Mouse (Mus musculus) CH12.LX (cell line): ENCODE measurements around the gene Ppfibp2. TPM values are rescaled to one million over a fixed set of nuclear protein-coding genes. Genes with fewer than 3 reads are reported as not detected.
A peak's percentile ranks its signal among the peaks of the same experiment; 100 is the strongest.

Source experiments
- DNase-seq: peaks from one replicate; pipeline ENCODE4 v3.0.0-alpha.2; 2013; ENCODE audit errors: extremely low read depth
- H3K27ac ChIP-seq: 2 replicates; pipeline ENCODE4 v1.5.1; 2012; ENCODE audit warnings: low read depth, mild to moderate bottlenecking, control low read depth, moderate library complexity; ENCODE audit not compliant: insufficient read depth
- H3K27me3 ChIP-seq: replicated peaks from 2 replicates; pipeline ENCODE3; 2012; ENCODE audit warnings: inconsistent platforms
- H3K36me3 ChIP-seq, 2 experiments: replicated peaks in 1 of 2; 2 replicates each; pipeline versions ENCODE3 to v1.6.1; 2012; ENCODE audit warnings: inconsistent platforms in 1 of 2, low read length in 1 of 2, mild to moderate bottlenecking in 1 of 2, mixed read lengths in 1 of 2, moderate library complexity in 1 of 2; ENCODE audit not compliant: control insufficient read depth in 1 of 2, insufficient read depth in 1 of 2
- H3K4me1 ChIP-seq, 2 experiments: 2 replicates each; pipeline ENCODE4 v1.6.1; 2012; ENCODE audit warnings: inconsistent platforms in 1 of 2, moderate library complexity in 1 of 2; ENCODE audit not compliant: insufficient read depth in 2 of 2, control insufficient read depth in 1 of 2
- H3K4me2 ChIP-seq: 2 replicates; pipeline ENCODE4 v1.6.1; 2012; ENCODE audit warnings: low read depth, mild to moderate bottlenecking, control low read depth; ENCODE audit not compliant: poor library complexity, insufficient read depth, severe bottlenecking
- H3K4me3 ChIP-seq, 3 experiments: fragments of 150-350 bp in 1 of 3; sonication (generic) in 1 of 3; replicated peaks in 1 of 3; 2 replicates each; pipeline versions ENCODE3 to v1.5.1; 2011 to 2012; ENCODE audit warnings: low read depth in 2 of 3, low read length in 2 of 3, mild to moderate bottlenecking in 2 of 3, moderate library complexity in 2 of 3, control low read depth in 1 of 3, improper control_type of control experiment in 1 of 3, inconsistent platforms in 1 of 3, mixed read lengths in 1 of 3; ENCODE audit not compliant: poor library complexity in 1 of 3
- H3K79me2 ChIP-seq: replicated peaks from 2 replicates; pipeline ENCODE4 v1.6.1; 2012; ENCODE audit warnings: mild to moderate bottlenecking, moderate library complexity; ENCODE audit not compliant: control insufficient read depth, poor library complexity, insufficient read depth, severe bottlenecking; ENCODE audit errors: extremely low read depth
- H3K9ac ChIP-seq: 2 replicates; pipeline ENCODE4 v1.6.1; 2012; ENCODE audit warnings: low read depth, mild to moderate bottlenecking, control low read depth, moderate library complexity; ENCODE audit not compliant: insufficient read depth
- H3K9me3 ChIP-seq: replicated peaks from 2 replicates; pipeline ENCODE3; 2012; ENCODE audit warnings: low read length, inconsistent platforms, mixed read lengths
- BHLHE40 ChIP-seq: IDR thresholded peaks from 2 replicates; pipeline ENCODE4 v1.6.1; 2011; ENCODE audit warnings: mild to moderate bottlenecking, low read depth, low read length, improper control_type of control experiment
- CHD1 ChIP-seq: IDR thresholded peaks from 2 replicates; pipeline ENCODE4 v1.6.1; 2012; ENCODE audit warnings: low read depth, low read length, improper control_type of control experiment, inconsistent platforms
- CTCF ChIP-seq, 2 experiments: IDR thresholded peaks in 1 of 2; conservative IDR thresholded peaks in 1 of 2; 2 replicates each; pipeline ENCODE4 v1.5.1; 2011 to 2012; ENCODE audit warnings: low read depth in 2 of 2, low read length in 2 of 2, improper control_type of control experiment in 1 of 2, inconsistent platforms in 1 of 2, mild to moderate bottlenecking in 1 of 2, moderate library complexity in 1 of 2
- E2F4 ChIP-seq: IDR thresholded peaks from 2 replicates; pipeline ENCODE4 v1.6.1; 2011; ENCODE audit warnings: low read depth, low read length, improper control_type of control experiment; ENCODE audit not compliant: insufficient replicate concordance
- ELF1 ChIP-seq: IDR thresholded peaks from 2 replicates; pipeline ENCODE4 v1.6.1; 2014; ENCODE audit warnings: low read depth, mild to moderate bottlenecking, inconsistent platforms, low read length, improper control_type of control experiment
- EP300 ChIP-seq: IDR thresholded peaks from 2 replicates; pipeline ENCODE4 v1.6.1; 2011; ENCODE audit warnings: low read length, improper control_type of control experiment
- ETS1 ChIP-seq: conservative IDR thresholded peaks from 2 replicates; pipeline ENCODE4 v1.6.1; 2012; ENCODE audit warnings: low read depth, mild to moderate bottlenecking, inconsistent platforms, low read length, improper control_type of control experiment, moderate library complexity
- GABPA ChIP-seq: IDR thresholded peaks from 2 replicates; pipeline ENCODE4 v1.6.1; 2012; ENCODE audit warnings: low read depth, low read length, improper control_type of control experiment, inconsistent platforms; ENCODE audit not compliant: insufficient replicate concordance
- HCFC1 ChIP-seq: IDR thresholded peaks from 2 replicates; pipeline ENCODE4 v1.6.1; 2012; ENCODE audit warnings: low read depth, mild to moderate bottlenecking, inconsistent platforms, low read length, improper control_type of control experiment
- IRF4 ChIP-seq: IDR thresholded peaks from 2 replicates; pipeline ENCODE4 v1.6.1; 2014; ENCODE audit warnings: low read depth, mild to moderate bottlenecking, inconsistent platforms, low read length, improper control_type of control experiment
- JUN ChIP-seq: IDR thresholded peaks from 2 replicates; pipeline ENCODE4 v1.6.1; 2011; ENCODE audit warnings: low read depth, mild to moderate bottlenecking, low read length, improper control_type of control experiment, moderate library complexity; ENCODE audit not compliant: insufficient read depth
- JUND ChIP-seq: conservative IDR thresholded peaks from 2 replicates; pipeline ENCODE4 v1.6.1; 2011; ENCODE audit warnings: low read depth, low read length, improper control_type of control experiment
- MAFK ChIP-seq: IDR thresholded peaks from 2 replicates; pipeline ENCODE4 v1.6.1; 2011; ENCODE audit warnings: low read length, improper control_type of control experiment; ENCODE audit not compliant: insufficient replicate concordance
- MAX ChIP-seq: IDR thresholded peaks from 2 replicates; pipeline ENCODE4 v1.6.1; 2011; ENCODE audit warnings: low read length, improper control_type of control experiment
- MXI1 ChIP-seq: IDR thresholded peaks from 2 replicates; pipeline ENCODE4 v1.6.1; 2011; ENCODE audit warnings: mild to moderate bottlenecking, low read depth, low read length, improper control_type of control experiment
- MYC ChIP-seq: IDR thresholded peaks from 2 replicates; pipeline ENCODE4 v1.6.1; 2011; ENCODE audit warnings: low read depth, mild to moderate bottlenecking, improper control_type of control experiment, low read length
- NRF1 ChIP-seq: IDR thresholded peaks from 2 replicates; pipeline ENCODE4 v1.6.1; 2014; ENCODE audit warnings: low read depth, mild to moderate bottlenecking, inconsistent platforms, low read length, improper control_type of control experiment, moderate library complexity
- PAX5 ChIP-seq: IDR thresholded peaks from 2 replicates; pipeline ENCODE4 v1.6.1; 2012; ENCODE audit warnings: low read length, inconsistent platforms, mixed read lengths
- POLR2A ChIP-seq: IDR thresholded peaks from 2 replicates; pipeline ENCODE4 v1.6.1; 2011; ENCODE audit warnings: low read depth, mild to moderate bottlenecking, improper control_type of control experiment, low read length
- POLR2AphosphoS2 ChIP-seq: IDR thresholded peaks from 2 replicates; pipeline ENCODE4 v1.6.1; 2011; ENCODE audit warnings: low read depth, low read length, improper control_type of control experiment
- RAD21 ChIP-seq: IDR thresholded peaks from 2 replicates; pipeline ENCODE4 v1.6.1; 2011; ENCODE audit warnings: low read depth, mild to moderate bottlenecking, low read length, improper control_type of control experiment, moderate library complexity
- RCOR1 ChIP-seq: conservative IDR thresholded peaks from 2 replicates; pipeline ENCODE4 v1.6.1; 2012; ENCODE audit warnings: low read depth, mild to moderate bottlenecking, inconsistent platforms, low read length, improper control_type of control experiment
- SIN3A ChIP-seq: IDR thresholded peaks from 2 replicates; pipeline ENCODE4 v1.6.1; 2012; ENCODE audit warnings: low read length, improper control_type of control experiment, inconsistent platforms
- TBP ChIP-seq: conservative IDR thresholded peaks from 2 replicates; pipeline ENCODE4 v1.6.1; 2011; ENCODE audit warnings: low read depth, low read length, improper control_type of control experiment
- UBTF ChIP-seq: IDR thresholded peaks from 2 replicates; pipeline ENCODE4 v1.6.1; 2012; ENCODE audit warnings: low read depth, mild to moderate bottlenecking, inconsistent platforms, low read length, improper control_type of control experiment, moderate library complexity
- USF1 ChIP-seq: IDR thresholded peaks from 2 replicates; pipeline ENCODE4 v1.6.1; 2014; ENCODE audit warnings: low read depth, mild to moderate bottlenecking, inconsistent platforms, low read length, improper control_type of control experiment
- ZC3H11A ChIP-seq: IDR thresholded peaks from 2 replicates; pipeline ENCODE4 v1.6.1; 2012; ENCODE audit warnings: low read depth, mild to moderate bottlenecking, inconsistent platforms, low read length, improper control_type of control experiment
- ZMIZ1 ChIP-seq: IDR thresholded peaks from 2 replicates; pipeline ENCODE4 v1.6.1; 2012; ENCODE audit warnings: low read depth, mild to moderate bottlenecking, inconsistent platforms, low read length, improper control_type of control experiment
- dilution Hi-C: fragments of 300-500 bp; cut with MboI; formaldehyde crosslinking; loops from 2 replicates; pipeline ENCODE4 v1.14.3; 2020; ENCODE audit warnings: low sequenced_read_pairs; ENCODE audit not compliant: extremely low pct_unique_long_range_greater_than_20kb, extremely low pct_ligation_motif_present
- in situ Hi-C: fragments of 300-500 bp; cut with MboI; formaldehyde crosslinking; loops from 3 replicates; pipeline ENCODE4 v1.14.3; 2019; ENCODE audit warnings: low sequenced_read_pairs, low pct_ligation_motif_present, low pct_unique_long_range_greater_than_20kb, mixed read lengths
- polyA plus RNA-seq: library from polyadenylated mRNA; unstranded; fragments of >175 nt; gene quantifications from 2 replicates; pipeline ENCODE4 v1.2.1, GENCODE M21; 2012; ENCODE audit warnings: low read depth; ENCODE audit not compliant: insufficient read length
- total RNA-seq, 2 experiments: library from RNA; depleted of rRNA; stranded (reverse); fragments of 300-350 nt in 1 of 2; fragments of >200 nt in 1 of 2; gene quantifications; 2 replicates each; pipeline ENCODE4 v1.2.3; 2012 to 2014

Gene Ppfibp2
- total and polyA plus RNA-seq, 3 experiments, result 30.2 to 40.3 (median 40.2) TPM

DNA sequence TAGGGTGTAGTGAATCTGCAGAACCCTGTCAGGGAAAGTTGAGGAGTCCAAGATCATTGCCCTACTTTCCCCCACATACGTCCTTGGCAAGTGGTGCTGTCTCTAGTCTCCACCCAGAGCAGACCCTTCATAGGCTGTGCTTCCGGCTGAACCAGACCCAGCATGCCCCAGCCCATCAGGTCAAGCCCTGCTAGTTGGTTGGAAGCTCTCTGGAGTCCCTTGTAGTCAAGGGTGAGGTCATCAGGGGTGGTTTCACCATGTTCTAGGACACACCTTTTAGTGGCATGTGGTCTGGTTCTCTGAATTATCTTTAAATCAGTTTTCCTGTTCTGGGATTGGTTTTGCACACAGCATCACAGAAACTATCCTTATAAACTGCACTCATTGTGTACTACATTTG is 86.3 kb downstream of the Ppfibp2 start:
- TF ChIP-seq USF1 (no peak), MAFK (no peak), E2F4 (no peak), BHLHE40 (no peak), JUND (no peak), MYC (no peak), POLR2A (no peak), MAX (no peak)
- TF ChIP-seq, all 38 proteins: peak for 0
- H3K4me3 ChIP-seq, result no peak overlapping the region
- DNase-seq, result no peak
- in situ Hi-C loops (no loop called here), dilution Hi-C loops (no loop called here)
- H3K27me3 ChIP-seq, result no peaks in the 10 kb centered on the region
- peaks cover 3 to 62% of the 10 kb centered on the region in 2 experiments; a peak in 3 of 4 replicates for H3K4me1 ChIP-seq
- no peaks in the 10 kb centered on the region; the same call in 1 of the 2 replicates for H3K79me2 ChIP-seq
- H3K27ac ChIP-seq, result no peak overlapping the region
- no peak overlapping the region for H3K4me2 ChIP-seq
- H3K9me3 ChIP-seq, result no peaks in the 10 kb centered on the region
- no peak overlapping the region for H3K9ac ChIP-seq
- H3K36me3 ChIP-seq, result peaks cover 31 to 84% of the 10 kb centered on the region in 2 experiments

DNA sequence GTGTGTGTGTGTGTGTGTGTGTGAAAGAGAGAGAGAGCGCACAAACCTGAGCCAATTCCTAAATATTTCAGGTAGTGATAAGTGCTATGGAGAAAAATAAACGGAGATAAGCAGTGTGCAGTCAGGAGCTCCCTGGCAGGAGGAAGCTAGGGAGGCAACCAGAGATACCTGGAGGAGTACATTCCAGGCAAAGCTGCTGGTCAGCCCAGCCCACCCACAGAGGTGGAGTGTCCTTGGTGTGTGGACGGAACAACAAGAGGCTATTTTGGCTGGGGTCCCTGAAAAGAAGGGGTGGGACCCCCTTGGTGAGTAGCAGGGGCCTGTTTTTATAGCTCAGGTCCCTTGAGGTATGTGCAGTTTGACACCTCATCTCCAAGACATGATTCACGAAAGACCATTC is 88.2 kb downstream of the Ppfibp2 start:
- H3K27ac ChIP-seq, result no peak overlapping the region

DNA sequence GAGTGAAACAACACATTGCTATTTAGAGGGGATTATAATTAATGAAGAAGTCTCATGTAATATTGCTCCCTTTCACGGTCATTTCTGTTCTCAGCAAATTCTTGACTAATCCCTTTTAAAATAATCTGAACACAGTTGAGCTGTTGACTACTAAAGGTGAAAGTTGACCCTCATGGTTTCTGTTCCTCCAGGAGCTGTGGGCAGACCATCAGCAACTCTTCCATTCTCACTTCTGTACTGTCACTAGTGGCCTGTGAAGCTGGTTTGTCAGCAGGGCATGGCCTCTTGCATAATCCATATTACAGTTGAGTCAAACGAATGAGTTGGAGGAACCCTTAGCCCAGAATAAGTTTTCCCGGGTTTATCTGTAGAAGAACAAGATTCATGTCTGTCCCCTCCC is 88.6 kb downstream of the Ppfibp2 start:
- in situ Hi-C loops, result no loop called here
- Histone ChIP-seq H3K4me2 (no peak overlapping the region), H3K4me3 (no peak overlapping the region), H3K4me1 (peaks cover 3 to 60% of the 10 kb centered on the region in 2 experiments; a peak in 3 of 4 replicates), H3K36me3 (peaks cover 38 to 84% of the 10 kb centered on the region in 2 experiments), H3K27me3 (no peaks in the 10 kb centered on the region), H3K27ac (no peak overlapping the region), H3K9ac (no peak overlapping the region), H3K79me2 (no peaks in the 10 kb centered on the region), H3K9me3 (no peaks in the 10 kb centered on the region)
- DNase-seq, result peak; percentile 56
- dilution Hi-C loops, result no loop called here
- TF ChIP-seq ETS1, result peak; percentile 58
- TF ChIP-seq EP300, result peak; percentile 89
- no peak for TF ChIP-seq POLR2A
- TF ChIP-seq GABPA, result no peak
- TF ChIP-seq RAD21, result no peak
- no peak for TF ChIP-seq MAX
- TF ChIP-seq NRF1, result no peak
- TF ChIP-seq JUN, result no peak
- TF ChIP-seq IRF4, result peak; percentile 90
- TF ChIP-seq ELF1, result no peak
- no peak; the same call in 1 of the 2 replicates for TF ChIP-seq JUND
- no peak for TF ChIP-seq CTCF (conservative IDR thresholded peaks at IDR 0.05 in 1 of 2, IDR thresholded peaks at IDR 0.05 in 1 of 2; ENCODE audit: low read depth in 2 of 2, low read length in 2 of 2)
- TF ChIP-seq MXI1, result 0 out of 2 replicates have a peak, but pooled peaks have one; percentile 24
- no peak for TF ChIP-seq POLR2AphosphoS2
- TF ChIP-seq UBTF, result no peak
- TF ChIP-seq TBP, result no peak
- TF ChIP-seq PAX5, result no peak
- TF ChIP-seq MAFK, result peak; percentile 68
- no peak for TF ChIP-seq ZC3H11A
- no peak for TF ChIP-seq CHD1

More for the DNA sequence above, 88.2 kb downstream of the Ppfibp2 start:
- H3K4me2 ChIP-seq, result no peak overlapping the region
- H3K9me3 ChIP-seq, result no peaks in the 10 kb centered on the region
- H3K36me3 ChIP-seq, result peaks cover 35 to 84% of the 10 kb centered on the region in 2 experiments
- peaks cover 3 to 62% of the 10 kb centered on the region in 2 experiments; a peak in 3 of 4 replicates for H3K4me1 ChIP-seq
- no peaks in the 10 kb centered on the region for H3K79me2 ChIP-seq
- in situ Hi-C loops, result no loop called here
- H3K4me3 ChIP-seq, result no peak overlapping the region
- DNase-seq, result no peak
- H3K9ac ChIP-seq, result no peak overlapping the region
- dilution Hi-C loops, result no loop called here
- H3K27me3 ChIP-seq, result no peaks in the 10 kb centered on the region
- TF ChIP-seq POLR2A (no peak), RCOR1 (no peak), SIN3A (no peak), ZC3H11A (no peak), BHLHE40 (no peak), ZMIZ1 (no peak), HCFC1 (no peak)
